Mouse (Mus musculus) splenic B cell, adult 2 months (primary cell): Measurements from ENCODE around the gene Raly.

Experiments used
- DNase-seq: peaks from one replicate; pipeline ENCODE4 v3.0.0-alpha.2; 2011; ENCODE audit warnings: low read depth, low spot score
- H3K27me3 ChIP-seq: 2 replicates; pipeline ENCODE4 v1.6.1; 2012; ENCODE audit warnings: mild to moderate bottlenecking, low read length, moderate library complexity, mixed read lengths; ENCODE audit not compliant: control insufficient read depth, poor library complexity, insufficient read depth, severe bottlenecking
- H3K36me3 ChIP-seq: 2 replicates; pipeline ENCODE4 v1.6.1; 2012; ENCODE audit warnings: mild to moderate bottlenecking, low read length, moderate library complexity, mixed read lengths; ENCODE audit not compliant: control insufficient read depth, poor library complexity, insufficient read depth, severe bottlenecking

Raly gene

DNA sequence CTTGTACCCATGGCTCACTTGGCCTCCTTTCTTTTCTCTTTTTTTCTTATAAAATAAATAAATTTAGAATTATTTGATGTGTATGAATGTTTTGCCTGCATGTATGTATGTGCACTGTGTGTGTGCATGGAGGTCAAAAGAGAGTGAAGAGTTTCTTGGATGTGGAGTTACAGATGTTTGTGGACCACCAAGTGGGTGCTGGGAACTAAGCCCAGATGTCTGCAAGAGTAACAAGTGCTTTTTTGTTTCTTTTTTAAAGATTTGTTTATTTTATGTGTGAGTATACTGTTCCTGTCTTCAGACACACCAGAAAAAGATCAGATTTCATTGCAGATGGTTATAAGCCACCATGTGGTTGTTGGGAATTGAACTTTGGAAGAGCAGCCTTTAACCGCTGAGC lies 12.5 kb downstream of the Raly start:
- Histone ChIP-seq H3K27me3 (no peaks in the 10 kb centered on the region), H3K36me3 (no peaks in the 10 kb centered on the region)
- no peak for DNase-seq

DNA sequence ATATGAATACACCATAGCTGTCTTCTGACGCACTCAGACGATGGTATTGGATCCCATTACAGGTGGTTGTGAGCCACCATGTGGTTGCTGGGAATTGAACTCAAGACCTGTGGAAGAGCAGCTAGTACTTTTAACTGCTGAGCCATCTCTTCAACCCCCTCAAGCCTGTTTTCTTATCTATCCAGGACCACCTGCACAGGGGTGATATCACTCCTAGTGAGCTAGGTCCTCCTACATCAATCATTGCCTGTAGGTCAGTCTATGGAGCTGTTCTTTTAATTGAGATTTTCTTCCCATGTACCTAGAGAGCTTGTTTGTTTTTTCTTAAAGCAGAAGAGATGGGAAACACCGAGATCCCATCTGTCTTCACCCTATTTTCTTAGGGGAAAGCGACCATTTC lies 12.9 kb downstream of the Raly start:
- H3K27me3 ChIP-seq = no peaks in the 10 kb centered on the region
- DNase-seq = no peak
- no peaks in the 10 kb centered on the region for H3K36me3 ChIP-seq

DNA sequence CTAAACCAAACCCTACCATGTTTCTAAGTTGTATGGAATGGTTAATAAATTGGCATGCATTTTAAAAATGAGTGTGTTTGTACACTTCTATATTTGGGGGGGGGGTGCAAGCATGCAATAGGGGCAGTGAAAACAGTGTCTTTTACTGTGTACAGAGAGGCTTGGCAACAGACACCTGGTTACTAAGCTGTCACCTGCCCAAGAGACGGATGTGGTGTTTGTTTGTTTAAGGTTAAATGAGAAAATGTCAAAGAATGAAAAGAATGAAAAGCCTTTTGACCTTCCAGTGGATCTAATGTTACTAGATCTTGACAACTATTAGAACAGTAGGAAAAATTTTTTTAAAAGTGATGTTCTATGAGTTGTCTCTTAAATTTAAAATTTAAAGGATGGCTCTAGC lies 16.8 kb downstream of the Raly start:
- no peaks in the 10 kb centered on the region for H3K36me3 ChIP-seq
- DNase-seq = no peak
- no peaks in the 10 kb centered on the region for H3K27me3 ChIP-seq

DNA sequence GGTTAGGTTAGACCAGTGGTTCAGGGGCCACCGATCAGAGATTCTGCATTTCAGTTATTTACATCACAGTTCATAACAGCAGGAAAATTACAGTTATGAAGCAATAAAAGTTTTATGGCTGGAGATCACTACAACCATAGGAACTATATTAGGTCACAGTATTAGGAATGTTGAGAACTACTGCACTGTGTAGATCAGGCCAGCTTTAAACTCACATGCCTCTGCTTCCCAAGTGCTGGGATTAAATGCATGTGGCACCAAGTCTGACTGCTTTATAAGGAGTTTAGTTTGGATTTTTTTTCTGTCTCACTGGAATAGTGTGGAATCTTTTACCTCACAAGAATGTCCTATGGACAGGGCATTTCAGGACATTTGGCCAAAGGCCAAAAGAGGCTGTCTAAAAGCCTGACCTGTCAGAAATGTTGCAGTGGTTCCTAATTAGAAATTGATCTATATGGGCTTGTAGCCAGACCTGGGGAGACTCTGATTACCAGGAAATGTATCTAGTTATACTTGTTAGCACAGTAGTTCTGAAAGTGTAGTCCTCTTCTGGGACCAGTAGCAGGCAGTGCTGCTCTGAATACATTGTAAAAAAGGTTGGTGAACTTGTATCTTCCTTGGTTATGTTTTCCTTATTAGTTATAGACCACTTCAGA lies 18.3 kb downstream of the Raly start:
- DNase-seq = peak; percentile 14
- H3K36me3 ChIP-seq = no peaks in the 10 kb centered on the region
- no peaks in the 10 kb centered on the region for H3K27me3 ChIP-seq

DNA sequence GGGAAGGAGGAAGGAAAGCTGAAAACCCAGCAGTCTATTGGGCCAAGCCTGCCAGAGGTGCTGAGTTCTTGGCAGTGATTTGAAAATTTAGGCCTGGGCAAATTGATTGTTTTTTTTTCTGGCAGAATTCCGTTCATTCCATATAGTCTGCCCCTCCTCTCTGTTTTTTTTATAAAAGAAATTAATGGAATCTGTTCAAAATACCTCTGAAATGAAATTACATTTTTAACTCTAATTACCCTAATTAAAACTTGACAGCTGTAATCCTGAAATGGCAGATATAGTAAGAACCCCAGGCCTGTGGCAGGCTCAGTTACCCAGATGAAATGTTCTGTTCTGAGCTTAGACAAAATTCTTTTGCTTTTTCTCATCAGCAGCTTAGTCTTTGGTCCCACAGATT lies 19.9 kb downstream of the Raly start:
- H3K36me3 ChIP-seq = no peaks in the 10 kb centered on the region
- no peak for DNase-seq

DNA sequence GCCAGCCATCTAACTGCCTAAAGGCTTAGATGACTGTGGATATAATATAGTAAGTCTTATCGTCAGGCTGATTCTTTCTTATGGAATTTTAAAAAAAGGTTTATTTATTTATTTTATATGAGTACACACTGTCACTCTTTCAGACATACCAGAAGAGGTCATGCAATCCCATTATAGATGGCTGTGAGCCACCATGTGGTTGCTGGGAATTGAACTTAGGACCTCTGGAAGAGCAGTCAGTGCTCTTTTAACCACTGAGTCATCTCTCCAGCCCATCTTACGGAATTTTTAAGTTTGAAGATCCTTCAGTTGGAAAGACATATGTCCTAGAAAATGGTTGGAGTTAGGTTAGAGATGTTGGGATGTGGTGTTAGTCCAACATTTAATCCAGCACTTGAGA lies 22.5 kb downstream of the Raly start:
- no peak for DNase-seq
- no peaks in the 10 kb centered on the region for H3K36me3 ChIP-seq
- no peaks in the 10 kb centered on the region for H3K27me3 ChIP-seq

More for the DNA sequence above, 19.9 kb downstream of the Raly start:
- no peaks in the 10 kb centered on the region for H3K27me3 ChIP-seq

DNA sequence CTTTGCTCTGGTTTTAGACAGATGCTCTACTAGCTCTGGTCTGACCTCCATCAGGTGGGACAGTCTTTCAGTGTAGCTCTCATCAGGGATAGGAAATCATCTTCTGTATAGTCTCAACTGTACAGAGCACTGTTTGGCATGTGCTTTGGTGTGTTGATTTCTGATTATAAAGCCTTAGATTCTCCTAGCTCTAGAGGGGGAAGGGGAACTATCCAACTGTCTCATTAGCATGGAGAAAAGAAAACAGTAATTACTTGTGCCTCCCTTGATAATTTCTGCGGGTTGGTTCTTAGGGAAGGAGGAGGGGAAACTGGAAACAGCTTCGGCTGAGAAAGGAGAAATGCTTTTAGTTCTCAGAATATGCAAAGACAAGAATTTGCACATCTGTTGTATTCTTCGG lies 26.2 kb downstream of the Raly start:
- Histone ChIP-seq H3K27me3 (no peaks in the 10 kb centered on the region), H3K36me3 (0 out of 2 replicates have a peak, but pooled peaks cover 2% of the 10 kb centered on the region)
- no peak for DNase-seq

DNA sequence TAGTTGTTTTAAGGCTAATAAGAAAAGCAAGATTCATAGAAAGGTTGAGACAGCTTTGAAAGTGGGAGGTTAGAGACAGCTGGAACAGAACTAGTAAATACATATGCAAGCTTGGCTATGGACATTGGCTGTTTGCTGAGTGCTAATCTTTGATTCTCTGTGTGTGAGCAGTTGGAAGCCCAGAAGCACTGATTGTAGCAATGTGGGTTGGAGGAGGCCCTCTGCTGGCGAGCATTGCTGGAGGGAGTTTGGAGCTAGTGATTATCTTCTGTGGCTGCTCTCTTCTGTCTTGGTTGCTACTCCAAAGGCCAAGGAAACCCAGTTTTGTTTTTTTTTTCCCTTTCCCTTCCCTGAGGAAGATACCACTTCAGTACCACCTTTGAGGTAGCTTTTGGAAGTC lies 26.9 kb downstream of the Raly start:
- H3K36me3 ChIP-seq = 0 out of 2 replicates have a peak, but pooled peaks cover 2% of the 10 kb centered on the region
- peak; percentile 49 for DNase-seq

DNA sequence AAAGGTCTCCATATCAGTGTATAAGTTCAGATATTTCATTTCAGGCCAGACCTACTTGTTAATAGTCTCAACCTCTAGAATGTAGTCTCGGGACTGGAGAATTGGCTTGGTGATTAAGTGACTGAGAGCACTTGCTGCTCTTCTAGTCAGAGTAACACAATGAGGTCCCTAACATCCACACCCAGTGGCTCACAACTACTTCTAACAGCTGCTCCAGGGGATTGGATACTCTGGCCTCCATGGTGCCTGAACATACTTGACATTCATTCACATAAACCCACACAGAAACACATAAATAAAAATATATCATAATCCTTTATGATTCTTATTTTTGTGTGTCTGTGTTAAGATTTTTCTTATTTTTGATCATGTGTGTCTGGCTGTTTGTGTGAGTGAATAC lies 27.7 kb downstream of the Raly start:
- DNase-seq = no peak
- Histone ChIP-seq H3K27me3 (no peaks in the 10 kb centered on the region), H3K36me3 (0 out of 2 replicates have a peak, but pooled peaks cover 2% of the 10 kb centered on the region)

More for the DNA sequence above, 26.9 kb downstream of the Raly start:
- H3K27me3 ChIP-seq = no peaks in the 10 kb centered on the region

DNA sequence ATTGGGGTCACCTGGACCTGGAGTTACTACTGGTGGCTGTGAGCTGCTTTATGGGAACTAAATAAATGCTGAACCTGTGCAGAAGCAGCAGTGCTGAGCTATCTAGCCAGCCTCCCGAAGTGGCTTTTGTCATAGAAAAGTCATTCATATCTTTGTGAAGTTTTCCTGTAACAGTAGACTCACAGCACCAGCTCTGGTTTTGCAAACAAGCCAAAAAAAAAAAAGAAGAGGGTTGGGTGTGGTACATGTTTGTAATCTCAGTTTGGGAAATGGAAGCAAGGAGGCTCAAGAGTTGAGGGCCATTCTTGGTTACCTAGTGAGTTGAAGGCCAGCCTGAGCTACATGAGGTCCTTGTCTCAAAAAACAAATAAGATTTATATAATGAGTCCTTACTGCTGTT lies 29.4 kb downstream of the Raly start:
- H3K27me3 ChIP-seq = no peaks in the 10 kb centered on the region
- 0 out of 2 replicates have a peak, but pooled peaks cover 2% of the 10 kb centered on the region for H3K36me3 ChIP-seq
- no peak for DNase-seq

DNA sequence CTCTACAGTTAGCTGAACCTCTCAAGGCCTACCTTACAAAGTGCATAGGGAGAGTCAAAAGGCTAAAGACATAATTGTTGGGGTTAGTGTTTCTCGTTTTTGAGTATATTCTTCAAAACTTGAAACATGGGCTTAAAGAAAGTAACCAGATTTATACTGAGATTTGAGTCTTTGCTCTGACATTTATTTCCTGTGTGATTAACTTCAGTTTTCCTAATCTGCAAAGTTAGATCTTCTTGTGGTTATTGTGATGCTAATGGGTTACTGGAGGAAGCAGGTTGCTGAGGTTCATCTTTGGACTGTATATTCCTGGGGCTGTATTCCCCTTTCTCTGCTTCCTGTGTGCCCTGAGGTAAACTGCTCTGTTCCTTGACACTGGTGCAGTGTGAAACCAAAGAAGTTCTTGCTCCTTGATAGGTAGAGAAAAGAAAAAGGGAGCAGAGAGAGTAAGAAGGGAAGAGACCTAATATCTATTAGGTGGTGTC lies 35.2 kb downstream of the Raly start:
- no peaks in the 10 kb centered on the region for H3K27me3 ChIP-seq
- DNase-seq = no peak
- H3K36me3 ChIP-seq = peaks cover 2% of the 10 kb centered on the region; the same call in 1 of the 2 replicates

DNA sequence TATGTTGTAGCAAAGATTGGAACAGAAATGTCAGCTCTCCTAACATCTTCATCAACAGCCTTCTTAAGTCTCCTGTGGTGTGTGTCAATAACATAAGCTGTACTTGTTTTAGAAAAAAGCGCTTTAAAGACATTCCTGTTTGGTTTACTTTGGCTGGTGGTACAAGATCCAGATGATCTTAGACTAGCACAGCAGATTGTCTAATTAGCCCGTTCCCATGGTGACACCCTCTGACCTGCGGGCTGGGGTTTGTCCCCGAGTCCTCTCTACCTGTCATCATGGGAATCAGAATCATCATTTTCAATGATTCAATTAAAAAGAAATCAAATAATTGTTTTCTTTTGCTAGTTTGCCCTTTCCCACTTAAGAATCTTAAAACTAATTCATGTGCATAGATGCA lies 36.6 kb downstream of the Raly start:
- H3K36me3 ChIP-seq = no peaks in the 10 kb centered on the region; the same call in 1 of the 2 replicates
- no peaks in the 10 kb centered on the region for H3K27me3 ChIP-seq
- no peak for DNase-seq

DNA sequence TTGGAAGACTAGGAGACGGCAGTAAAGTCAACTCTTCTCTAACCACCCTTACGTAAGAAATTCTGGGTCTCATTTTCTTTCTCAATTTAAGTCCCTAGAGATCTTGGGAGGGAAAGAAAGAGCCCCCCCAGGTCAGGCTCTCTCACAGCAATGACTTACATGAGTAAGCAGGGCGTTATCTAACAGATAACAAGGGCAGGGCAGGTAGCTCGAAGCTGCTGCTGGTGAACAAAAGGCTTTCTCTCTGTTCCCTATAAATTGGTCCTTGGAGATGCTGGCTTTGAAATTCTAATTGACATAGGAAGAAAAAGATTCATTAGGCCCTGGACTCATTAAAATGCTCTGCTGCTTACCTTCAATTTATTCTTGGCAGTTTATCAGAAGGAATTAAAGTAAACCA lies 41.6 kb downstream of the Raly start:
- no peaks in the 10 kb centered on the region; the same call in 1 of the 2 replicates for H3K36me3 ChIP-seq
- no peak for DNase-seq
- no peaks in the 10 kb centered on the region for H3K27me3 ChIP-seq

DNA sequence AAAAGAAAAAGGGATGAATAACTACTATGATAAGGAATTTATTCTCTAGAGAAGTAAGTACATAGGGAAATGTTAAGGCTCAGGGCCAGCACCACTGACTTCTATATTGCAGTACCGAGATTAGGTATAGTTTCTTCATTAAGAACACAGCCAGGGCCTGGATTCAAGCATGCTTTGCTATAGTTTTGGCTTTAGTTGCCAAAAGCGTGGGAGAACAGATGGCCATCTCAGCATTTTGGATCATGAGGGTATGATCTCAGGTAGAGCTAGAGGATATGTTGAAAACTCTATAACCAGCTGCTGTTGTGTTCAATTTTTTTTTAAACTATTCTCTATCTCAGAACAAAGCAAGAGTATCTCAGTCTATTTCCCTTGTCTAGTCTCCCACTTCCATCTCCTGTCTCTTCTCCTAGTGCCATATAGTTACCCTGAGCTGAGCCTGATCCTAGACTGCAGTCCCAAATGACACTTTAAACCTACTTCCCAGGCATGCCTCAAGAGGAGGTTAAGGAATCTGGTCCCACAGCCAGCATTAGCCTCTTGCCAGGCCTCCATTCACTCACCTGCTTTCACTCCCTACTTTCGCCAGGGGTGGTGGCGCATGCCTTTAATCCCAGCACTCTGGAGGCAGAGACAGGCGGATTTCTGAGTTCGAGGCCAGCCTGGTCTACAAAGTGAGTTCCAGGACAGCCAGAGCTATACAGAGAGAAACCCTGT lies 43.4 kb downstream of the Raly start:
- Histone ChIP-seq H3K27me3 (no peaks in the 10 kb centered on the region), H3K36me3 (no peaks in the 10 kb centered on the region)
- DNase-seq = no peak

DNA sequence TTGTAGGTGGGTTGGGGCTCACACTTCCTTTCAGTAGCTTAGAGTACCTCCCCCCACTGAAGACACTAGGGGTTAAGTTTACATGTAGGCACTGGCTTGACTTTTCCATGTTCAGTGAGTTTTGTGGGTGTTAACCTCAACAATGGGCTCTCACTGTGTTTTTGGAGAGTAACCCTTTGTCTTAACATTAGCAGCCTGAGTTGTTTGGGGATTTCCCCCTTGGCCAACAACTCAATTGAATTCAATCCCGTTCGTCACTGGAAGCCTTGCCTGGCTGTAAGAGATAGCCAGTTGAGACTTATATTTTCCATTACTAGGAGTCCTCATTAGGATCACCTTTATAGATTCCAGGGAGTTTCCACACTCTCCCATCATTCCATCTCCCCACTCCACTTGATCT lies 45.6 kb downstream of the Raly start:
- DNase-seq = no peak
- Histone ChIP-seq H3K27me3 (no peaks in the 10 kb centered on the region), H3K36me3 (no peaks in the 10 kb centered on the region)
